Mouse (Mus musculus) kidney, embryonic 16.5 days (tissue): Measurements from ENCODE around the gene Zmat3. TPM values are rescaled to one million over a fixed set of nuclear protein-coding genes. Genes with fewer than 3 reads are reported as not detected.

Experiments used
- ATAC-seq: fragments of 200-750 bp; cut with Nextera tagmentation; 2 replicates; pipeline ENCODE4 v1.8.0; 2017; ENCODE audit warnings: moderate TSS enrichment; ENCODE audit not compliant: low FRiP score, low TSS enrichment
- H3K27ac ChIP-seq: fragments of 300-500 bp; sonication (generic); 2 replicates; pipeline ENCODE4 v1.5.1; 2014; ENCODE audit warnings: low read length
- H3K27me3 ChIP-seq: fragments of 300-500 bp; sonication (generic); 2 replicates; pipeline ENCODE4 v1.6.1; 2014; ENCODE audit warnings: low read length, control low read depth, mixed read lengths; ENCODE audit not compliant: insufficient read depth
- H3K36me3 ChIP-seq: fragments of 300-500 bp; sonication (generic); 2 replicates; pipeline ENCODE4 v1.6.1; 2014; ENCODE audit warnings: low read length, control low read depth, mixed read lengths; ENCODE audit not compliant: insufficient read depth
- H3K4me1 ChIP-seq: fragments of 300-500 bp; sonication (generic); 2 replicates; pipeline ENCODE4 v1.6.1; 2014; ENCODE audit warnings: low read length, control low read depth, mixed read lengths; ENCODE audit not compliant: insufficient read depth
- H3K4me2 ChIP-seq: fragments of 300-500 bp; sonication (generic); replicated peaks from 2 replicates; pipeline ENCODE4 v1.6.1; 2014; ENCODE audit warnings: low read depth, low read length
- H3K4me3 ChIP-seq: fragments of 300-500 bp; sonication (generic); 2 replicates; pipeline ENCODE4 v1.5.1; 2014; ENCODE audit warnings: mild to moderate bottlenecking, low read length
- H3K9ac ChIP-seq: fragments of 300-500 bp; sonication (generic); replicated peaks from 2 replicates; pipeline ENCODE4 v1.6.1; 2014; ENCODE audit warnings: low read length
- H3K9me3 ChIP-seq: fragments of 300-500 bp; sonication (generic); 2 replicates; pipeline ENCODE4 v1.6.1; 2016; ENCODE audit warnings: low read length, control low read depth
- WGBS: fragments of 180-500 bp; shearing (Covaris S2); extraction: QIAGEN DNeasy Blood & Tissue Kit; methylation state at CpG from one replicate; pipeline ENCODE4 v1.1.7; 2014; 5-methylcytosine and 5-hydroxymethylcytosine counted together
- polyA plus RNA-seq: library from polyadenylated mRNA; unstranded; fragments of >200 nt; fragmentation: Nextera tagmentation; extraction: Ambion mirVana; gene quantifications from 2 replicates; pipeline ENCODE4 v1.2.1, GENCODE M21; 2015

Gene Zmat3
- polyA plus RNA-seq, 1 experiment from 2014 or later = 3.6 TPM

GRCm38 (mm10) chr3:32314746-32315145, 51.1 kb downstream of the Zmat3 start:
- WGBS = 93% methylated on average over 4 of the region's 4 CpGs
- H3K9me3 ChIP-seq = no peaks in the 10 kb centered on the region

GRCm38 (mm10) chr3:32304171-32304570, 61.6 kb downstream of the Zmat3 start:
- H3K36me3 ChIP-seq = no peaks in the 10 kb centered on the region
- H3K4me2 ChIP-seq = no peak overlapping the region
- H3K9me3 ChIP-seq = 0 out of 2 replicates have a peak, but pooled peaks cover 4% of the 10 kb centered on the region
- ATAC-seq = peak; percentile 46; the same call in 1 of the 2 replicates
- H3K4me1 ChIP-seq = 0 out of 2 replicates have a peak, but pooled peaks cover 5% of the 10 kb centered on the region
- H3K27ac ChIP-seq = no peak overlapping the region
- WGBS = 30% methylated on average over 1 of the region's 1 CpGs
- no peak overlapping the region for H3K4me3 ChIP-seq
- H3K27me3 ChIP-seq = no peaks in the 10 kb centered on the region
- no peak overlapping the region for H3K9ac ChIP-seq

More at GRCm38 (mm10) chr3:32314746-32315145, 51.1 kb downstream of the Zmat3 start:
- no peak for ATAC-seq
- no peak overlapping the region for H3K9ac ChIP-seq
- H3K36me3 ChIP-seq = no peaks in the 10 kb centered on the region
- no peak overlapping the region for H3K27ac ChIP-seq
- no peaks in the 10 kb centered on the region for H3K4me1 ChIP-seq
- no peak overlapping the region for H3K4me2 ChIP-seq
- H3K27me3 ChIP-seq = no peaks in the 10 kb centered on the region
- no peak overlapping the region for H3K4me3 ChIP-seq

GRCm38 (mm10) chr3:32292001-32292400, 73.8 kb downstream of the Zmat3 start:
- Histone ChIP-seq H3K27me3 (no peaks in the 10 kb centered on the region), H3K9me3 (no peaks in the 10 kb centered on the region), H3K36me3 (no peaks in the 10 kb centered on the region), H3K4me2 (no peak overlapping the region), H3K27ac (no peak overlapping the region), H3K9ac (no peak overlapping the region), H3K4me1 (no peaks in the 10 kb centered on the region), H3K4me3 (no peak overlapping the region)
- 44% methylated on average over 4 of the region's 4 CpGs for WGBS
- no peak for ATAC-seq

Other genes with a start within 250 kb of the Zmat3 start
- 10.0 and 10.5 TPM in 2 replicates for gene Pik3ca, start 31.7 kb upstream of the Zmat3 start, polyA plus RNA-seq
- gene Kcnmb3, start 126.2 kb upstream of the Zmat3 start, polyA plus RNA-seq = 0.23 and 0.26 TPM in 2 replicates
- gene Zfp639, start 144.2 kb upstream of the Zmat3 start, polyA plus RNA-seq = 38.6 and 42.2 TPM in 2 replicates
- gene Mfn1, start 163.5 kb upstream of the Zmat3 start, polyA plus RNA-seq = 35.2 and 37.6 TPM in 2 replicates